Mouse (Mus musculus) C2C12 (cell line): ENCODE measurements around the gene Zfp113. TPM values are rescaled to one million over a fixed set of nuclear protein-coding genes. Genes with fewer than 3 reads are reported as not detected.

Experiments used
- H3K27me3 ChIP-seq: one replicate; pipeline ENCODE4 v1.6.1; 2011; ENCODE audit not compliant: control insufficient read depth, insufficient read depth, insufficient read length
- H3K36me3 ChIP-seq: one replicate; pipeline ENCODE4 v1.6.1; 2011; ENCODE audit not compliant: control insufficient read depth, insufficient read depth
- H3K4me3 ChIP-seq: one replicate; pipeline ENCODE4 v1.5.1; 2011; ENCODE audit warnings: mild to moderate bottlenecking, control low read depth; ENCODE audit not compliant: poor library complexity, insufficient read depth, severe bottlenecking
- H3K79me2 ChIP-seq: one replicate; pipeline ENCODE4 v1.6.1; 2011; ENCODE audit not compliant: control insufficient read depth, insufficient read depth
- H3K79me3 ChIP-seq: one replicate; pipeline ENCODE4 v1.6.1; 2011; ENCODE audit warnings: low read depth, control low read depth
- H3ac ChIP-seq: one replicate; pipeline ENCODE3; 2011; ENCODE audit warnings: low read depth; ENCODE audit not compliant: control insufficient read depth, insufficient read length
- CEBPB ChIP-seq: IDR thresholded peaks from one replicate; pipeline ENCODE4 v1.6.1; 2011; ENCODE audit warnings: low read depth, mild to moderate bottlenecking, control low read depth, moderate library complexity
- CTCF ChIP-seq: IDR thresholded peaks from one replicate; pipeline ENCODE4 v1.5.1; 2011; ENCODE audit not compliant: control insufficient read depth, insufficient read depth, insufficient read length
- FOSL1 ChIP-seq: IDR thresholded peaks from one replicate; pipeline ENCODE4 v1.8.0; 2011; ENCODE audit warnings: mild to moderate bottlenecking, low read length; ENCODE audit not compliant: poor library complexity, insufficient read depth, severe bottlenecking
- MAX ChIP-seq: IDR thresholded peaks from one replicate; pipeline ENCODE4 v1.6.1; 2011; ENCODE audit warnings: mild to moderate bottlenecking, control low read depth
- MYOD1 ChIP-seq: IDR thresholded peaks from one replicate; pipeline ENCODE4 v1.6.1; 2011; ENCODE audit warnings: low read depth; ENCODE audit not compliant: control insufficient read depth, insufficient read length
- MYOG ChIP-seq: IDR thresholded peaks from one replicate; pipeline ENCODE4 v1.6.1; 2011; ENCODE audit not compliant: control insufficient read depth, insufficient read length; ENCODE audit errors: extremely low read depth
- USF1 ChIP-seq: IDR thresholded peaks from one replicate; pipeline ENCODE4 v1.6.1; 2011; ENCODE audit warnings: low read depth, mild to moderate bottlenecking, control low read depth, moderate library complexity
- polyA plus RNA-seq: library from polyadenylated mRNA; unstranded; fragments of >200 nt; fragmentation: generic; extraction: Trizol; gene quantifications from one replicate; pipeline ENCODE4 v1.2.1, GENCODE M21; 2012; ENCODE audit warnings: missing spikeins

Gene Zfp113
- polyA plus RNA-seq, 1 experiment = 1.9 TPM

GRCm38 (mm10) chr5:138154390-138154789 lies 1.2 kb downstream of the Zfp113 start:
- no peak for TF ChIP-seq CTCF
- no peak for TF ChIP-seq USF1
- TF ChIP-seq MAX = no peak
- TF ChIP-seq MYOD1 = no peak
- TF ChIP-seq CEBPB = no peak
- TF ChIP-seq FOSL1 = no peak
- TF ChIP-seq MYOG = no peak
- Histone ChIP-seq H3K79me3 (peaks cover 18% of the 10 kb centered on the region), H3K27me3 (no peaks in the 10 kb centered on the region), H3ac (no peak overlapping the region), H3K36me3 (peaks cover 27% of the 10 kb centered on the region), H3K79me2 (peaks cover 18% of the 10 kb centered on the region), H3K4me3 (peak overlapping the region; percentile 74)

DNA sequence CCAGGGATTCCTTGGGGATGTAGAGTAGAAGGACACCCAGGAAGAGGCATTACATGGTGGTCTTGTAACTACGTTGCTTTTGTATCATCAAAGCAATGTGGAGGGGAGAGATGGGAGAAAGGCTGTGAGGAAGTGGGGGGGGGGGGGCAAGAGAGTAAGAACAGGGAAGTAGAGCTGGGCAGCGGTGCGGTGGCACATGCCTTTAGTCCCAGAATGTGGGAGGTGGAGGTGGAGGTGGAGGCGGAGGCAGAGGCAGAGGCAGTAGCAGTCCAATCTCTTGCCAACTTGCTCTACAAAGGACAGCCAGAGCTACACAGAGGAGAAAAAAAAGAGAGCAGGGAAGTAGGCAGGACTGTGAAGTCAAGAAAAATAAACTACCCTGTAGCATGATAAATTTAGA lies 17.0 kb downstream of the Zfp113 start:
- H3K79me3 ChIP-seq = no peaks in the 10 kb centered on the region
- H3K4me3 ChIP-seq = no peak overlapping the region
- H3ac ChIP-seq = no peak overlapping the region
- peaks cover 6% of the 10 kb centered on the region for H3K36me3 ChIP-seq
- TF ChIP-seq MYOD1 = no peak
- no peak for TF ChIP-seq USF1
- TF ChIP-seq CEBPB = no peak
- TF ChIP-seq MAX = no peak
- no peak for TF ChIP-seq CTCF
- TF ChIP-seq FOSL1 = no peak
- TF ChIP-seq MYOG = no peak
- no peaks in the 10 kb centered on the region for H3K27me3 ChIP-seq
- no peaks in the 10 kb centered on the region for H3K79me2 ChIP-seq

GRCm38 (mm10) chr5:138137935-138138549 lies 17.5 kb downstream of the Zfp113 start:
- TF ChIP-seq CEBPB (no peak), USF1 (no peak), MYOG (no peak)
- Histone ChIP-seq H3ac (no peak overlapping the region), H3K79me2 (no peaks in the 10 kb centered on the region), H3K36me3 (peaks cover 11% of the 10 kb centered on the region), H3K27me3 (no peaks in the 10 kb centered on the region), H3K4me3 (no peak overlapping the region), H3K79me3 (no peaks in the 10 kb centered on the region)

DNA sequence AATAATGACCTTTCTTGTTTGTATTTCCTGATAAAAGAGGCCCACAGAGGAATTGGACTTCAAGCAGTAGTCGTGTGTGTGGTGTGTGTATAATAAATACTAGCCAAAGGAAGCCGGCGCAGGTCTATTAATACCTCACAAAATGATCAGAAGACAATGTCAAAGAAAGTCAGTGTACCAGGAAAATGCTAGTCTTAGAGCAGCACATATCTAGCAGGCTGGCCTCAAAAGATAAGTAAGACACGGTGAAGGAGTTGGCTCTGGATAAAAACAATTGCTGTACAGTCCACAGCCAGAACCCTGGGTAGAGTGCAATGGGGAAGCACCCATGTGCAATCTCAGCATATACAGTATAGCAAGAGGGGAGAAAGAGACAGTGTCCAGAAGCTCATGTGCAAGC lies 18.3 kb downstream of the Zfp113 start:
- no peaks in the 10 kb centered on the region for H3K27me3 ChIP-seq
- TF ChIP-seq MYOG = no peak
- no peak for TF ChIP-seq CEBPB
- no peak for TF ChIP-seq FOSL1
- TF ChIP-seq USF1 = no peak
- no peak for TF ChIP-seq MYOD1
- TF ChIP-seq CTCF = no peak
- TF ChIP-seq MAX = no peak

DNA sequence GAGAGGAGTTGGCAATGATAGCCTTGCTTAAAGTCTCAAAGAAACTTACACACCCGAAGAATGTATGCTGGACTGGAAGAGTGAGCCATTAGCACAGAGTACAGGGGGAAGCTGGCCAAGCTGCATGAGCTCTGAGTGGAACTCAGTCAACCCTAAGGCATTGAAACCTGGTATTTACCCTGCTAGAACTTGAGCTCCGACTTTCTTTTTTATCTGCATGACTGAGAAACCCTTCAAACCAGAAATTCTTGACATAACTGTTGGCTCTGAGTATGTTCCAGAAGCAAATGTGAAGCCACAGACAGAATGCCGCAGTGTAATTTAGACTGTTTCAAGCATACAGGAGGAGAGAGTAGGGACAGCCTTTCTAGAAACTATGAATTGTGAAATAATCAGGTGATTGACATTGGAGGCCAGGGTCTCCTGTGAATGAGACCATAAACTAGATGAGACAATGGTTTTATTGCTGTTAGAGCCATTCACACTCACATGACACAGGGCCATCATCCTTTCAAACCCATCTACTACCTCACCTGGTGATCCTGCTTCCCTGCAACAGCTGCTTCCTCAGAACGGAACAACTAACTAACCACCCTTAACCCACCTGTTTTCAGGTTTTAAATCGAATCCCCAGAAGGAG lies 23.0 kb downstream of the Zfp113 start:
- Histone ChIP-seq H3K36me3 (peaks cover 36% of the 10 kb centered on the region), H3K4me3 (no peak overlapping the region), H3ac (no peak overlapping the region), H3K79me3 (no peaks in the 10 kb centered on the region), H3K79me2 (no peaks in the 10 kb centered on the region), H3K27me3 (no peaks in the 10 kb centered on the region)
- TF ChIP-seq FOSL1 = no peak
- TF ChIP-seq CTCF = no peak
- TF ChIP-seq MAX = no peak
- TF ChIP-seq USF1 = no peak
- no peak for TF ChIP-seq CEBPB
- TF ChIP-seq MYOD1 = no peak
- TF ChIP-seq MYOG = no peak

More for the DNA sequence above, 18.3 kb downstream of the Zfp113 start:
- peaks cover 15% of the 10 kb centered on the region for H3K36me3 ChIP-seq
- H3ac ChIP-seq = no peak overlapping the region
- H3K79me2 ChIP-seq = no peaks in the 10 kb centered on the region
- no peak overlapping the region for H3K4me3 ChIP-seq
- no peaks in the 10 kb centered on the region for H3K79me3 ChIP-seq

DNA sequence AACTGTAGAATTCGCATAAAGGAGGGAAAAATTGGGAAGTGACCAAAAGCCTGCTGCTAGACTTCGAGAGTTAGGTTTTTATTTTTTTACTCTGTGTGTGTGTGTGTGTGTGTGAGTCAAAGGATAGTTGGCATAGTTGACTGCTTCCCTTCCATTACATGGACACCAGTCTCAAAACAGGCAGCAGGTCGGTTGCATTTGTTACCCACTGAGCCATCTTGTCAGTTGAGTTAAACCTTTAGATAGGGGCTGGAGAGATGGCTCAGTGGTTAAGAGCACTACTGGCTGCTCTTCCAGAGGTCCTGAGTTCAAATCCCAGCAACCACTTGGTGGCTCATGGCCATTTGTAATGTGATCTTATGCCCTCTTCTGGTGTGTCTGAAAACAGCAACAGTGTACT lies 37.5 kb downstream of the Zfp113 start:
- Histone ChIP-seq H3K36me3 (peaks cover 2% of the 10 kb centered on the region), H3ac (peak overlapping the region; percentile 32), H3K4me3 (peak overlapping the region; percentile 48), H3K79me2 (peaks cover 32% of the 10 kb centered on the region), H3K79me3 (peaks cover 20% of the 10 kb centered on the region), H3K27me3 (no peaks in the 10 kb centered on the region)
- no peak for TF ChIP-seq MYOD1
- TF ChIP-seq MAX = no peak
- TF ChIP-seq USF1 = no peak
- TF ChIP-seq FOSL1 = no peak
- TF ChIP-seq CEBPB = no peak
- no peak for TF ChIP-seq MYOG
- no peak for TF ChIP-seq CTCF
